Mouse (Mus musculus) Muller cell, postnatal 12 days (primary cell): ENCODE results near the gene Sspo.

ENCODE experiments used
- DNase-seq: peaks from one replicate; pipeline ENCODE4 v3.0.0-alpha.2; 2015; ENCODE audit errors: inconsistent ontology term

Gene Sspo

GRCm38 (mm10) chr6:48435706-48436349, 12.2 kb upstream of the Sspo start:
- no peak for DNase-seq

- DNase-seq = no peak
Observed at GRCm38 (mm10) chr6:48437679-48438376, 10.2 kb upstream of the Sspo start.

GRCm38 (mm10) chr6:48438475-48439125, 9.4 kb upstream of the Sspo start:
- no peak for DNase-seq

- no peak for DNase-seq
Observed at GRCm38 (mm10) chr6:48439654-48440053, 8.4 kb upstream of the Sspo start.

- DNase-seq = peak; percentile 23
Observed at GRCm38 (mm10) chr6:48440306-48441014, 7.6 kb upstream of the Sspo start.

GRCm38 (mm10) chr6:48443592-48444309, 4.3 kb upstream of the Sspo start:
- peak; percentile 94 for DNase-seq

GRCm38 (mm10) chr6:48444310-48445180, 3.5 kb upstream of the Sspo start:
- DNase-seq = peak; percentile 89

GRCm38 (mm10) chr6:48445181-48446101, 2.6 kb upstream of the Sspo start, which contains the start of gene Zfp467:
TSS of gene Zfp467 (minus strand) at chr6:48445825.
- DNase-seq = peak; percentile 38

- DNase-seq = no peak
Observed at GRCm38 (mm10) chr6:48446256-48446655, 1.8 kb upstream of the Sspo start.

- no peak for DNase-seq
Observed at GRCm38 (mm10) chr6:48446896-48447295, 1.1 kb upstream of the Sspo start.

- DNase-seq = no peak
Observed at GRCm38 (mm10) chr6:48448527-48448926, 498 bp downstream of the Sspo start.

- no peak for DNase-seq
Observed at GRCm38 (mm10) chr6:48452151-48452550, 4.1 kb downstream of the Sspo start.

GRCm38 (mm10) chr6:48452771-48453170, 4.7 kb downstream of the Sspo start:
- DNase-seq = no peak

GRCm38 (mm10) chr6:48464966-48465679, 17.1 kb downstream of the Sspo start:
- no peak for DNase-seq

- no peak for DNase-seq
Observed at GRCm38 (mm10) chr6:48466715-48467114, 18.7 kb downstream of the Sspo start.

GRCm38 (mm10) chr6:48467490-48467889, 19.5 kb downstream of the Sspo start:
- no peak for DNase-seq

GRCm38 (mm10) chr6:48470739-48471138, 22.7 kb downstream of the Sspo start:
- DNase-seq = no peak

GRCm38 (mm10) chr6:48478446-48478845, 30.4 kb downstream of the Sspo start:
- peak; percentile 34 for DNase-seq

- DNase-seq = no peak
Observed at GRCm38 (mm10) chr6:48482501-48482900, 34.5 kb downstream of the Sspo start.
